Mouse (Mus musculus): ENCODE data around the gene Actr6.

- TF ChIP-seq CTCF (IDR thresholded peaks at IDR 0.05; ENCODE audit: low read depth, low read length), result no peak
- no peak for TF ChIP-seq POLR2A (IDR thresholded peaks at IDR 0.05; ENCODE audit: extremely low read depth, insufficient read depth, low read length)
Measured at GRCm38 (mm10) chr10:89667571-89667970, 64.5 kb downstream of the Actr6 start.

All from liver, adult 2 months (tissue).